Mouse (Mus musculus) CH12.LX (cell line): ENCODE results near the gene Pola2. TPM values are rescaled to one million over a fixed set of nuclear protein-coding genes. Genes with fewer than 3 reads are reported as not detected.

ENCODE experiments used
- DNase-seq: peaks from one replicate; pipeline ENCODE4 v3.0.0-alpha.2; 2013; ENCODE audit errors: extremely low read depth
- H3K27ac ChIP-seq: 2 replicates; pipeline ENCODE4 v1.5.1; 2012; ENCODE audit warnings: low read depth, mild to moderate bottlenecking, control low read depth, moderate library complexity; ENCODE audit not compliant: insufficient read depth
- H3K27me3 ChIP-seq: replicated peaks from 2 replicates; pipeline ENCODE3; 2012; ENCODE audit warnings: inconsistent platforms
- H3K36me3 ChIP-seq, 2 experiments: replicated peaks in 1 of 2; 2 replicates each; pipeline versions ENCODE3 to v1.6.1; 2012; ENCODE audit warnings: inconsistent platforms in 1 of 2, low read length in 1 of 2, mild to moderate bottlenecking in 1 of 2, mixed read lengths in 1 of 2, moderate library complexity in 1 of 2; ENCODE audit not compliant: control insufficient read depth in 1 of 2, insufficient read depth in 1 of 2
- H3K4me1 ChIP-seq, 2 experiments: 2 replicates each; pipeline ENCODE4 v1.6.1; 2012; ENCODE audit warnings: inconsistent platforms in 1 of 2, moderate library complexity in 1 of 2; ENCODE audit not compliant: insufficient read depth in 2 of 2, control insufficient read depth in 1 of 2
- H3K4me2 ChIP-seq: 2 replicates; pipeline ENCODE4 v1.6.1; 2012; ENCODE audit warnings: low read depth, mild to moderate bottlenecking, control low read depth; ENCODE audit not compliant: poor library complexity, insufficient read depth, severe bottlenecking
- H3K4me3 ChIP-seq, 3 experiments: fragments of 150-350 bp in 1 of 3; sonication (generic) in 1 of 3; replicated peaks in 1 of 3; 2 replicates each; pipeline versions ENCODE3 to v1.5.1; 2011 to 2012; ENCODE audit warnings: low read depth in 2 of 3, low read length in 2 of 3, mild to moderate bottlenecking in 2 of 3, moderate library complexity in 2 of 3, control low read depth in 1 of 3, improper control_type of control experiment in 1 of 3, inconsistent platforms in 1 of 3, mixed read lengths in 1 of 3; ENCODE audit not compliant: poor library complexity in 1 of 3
- H3K79me2 ChIP-seq: replicated peaks from 2 replicates; pipeline ENCODE4 v1.6.1; 2012; ENCODE audit warnings: mild to moderate bottlenecking, moderate library complexity; ENCODE audit not compliant: control insufficient read depth, poor library complexity, insufficient read depth, severe bottlenecking; ENCODE audit errors: extremely low read depth
- H3K9ac ChIP-seq: 2 replicates; pipeline ENCODE4 v1.6.1; 2012; ENCODE audit warnings: low read depth, mild to moderate bottlenecking, control low read depth, moderate library complexity; ENCODE audit not compliant: insufficient read depth
- H3K9me3 ChIP-seq: replicated peaks from 2 replicates; pipeline ENCODE3; 2012; ENCODE audit warnings: low read length, inconsistent platforms, mixed read lengths
- BHLHE40 ChIP-seq: IDR thresholded peaks from 2 replicates; pipeline ENCODE4 v1.6.1; 2011; ENCODE audit warnings: mild to moderate bottlenecking, low read depth, low read length, improper control_type of control experiment
- CHD1 ChIP-seq: IDR thresholded peaks from 2 replicates; pipeline ENCODE4 v1.6.1; 2012; ENCODE audit warnings: low read depth, low read length, improper control_type of control experiment, inconsistent platforms
- GABPA ChIP-seq: IDR thresholded peaks from 2 replicates; pipeline ENCODE4 v1.6.1; 2012; ENCODE audit warnings: low read depth, low read length, improper control_type of control experiment, inconsistent platforms; ENCODE audit not compliant: insufficient replicate concordance
- MAFK ChIP-seq: IDR thresholded peaks from 2 replicates; pipeline ENCODE4 v1.6.1; 2011; ENCODE audit warnings: low read length, improper control_type of control experiment; ENCODE audit not compliant: insufficient replicate concordance
- MAZ ChIP-seq: IDR thresholded peaks from 2 replicates; pipeline ENCODE4 v1.6.1; 2012; ENCODE audit warnings: low read depth, mild to moderate bottlenecking, inconsistent platforms, low read length, improper control_type of control experiment, moderate library complexity
- MEF2A ChIP-seq: IDR thresholded peaks from 2 replicates; pipeline ENCODE4 v1.6.1; 2014; ENCODE audit warnings: low read depth, mild to moderate bottlenecking, inconsistent platforms, low read length, improper control_type of control experiment, borderline replicate concordance
- POLR2AphosphoS2 ChIP-seq: IDR thresholded peaks from 2 replicates; pipeline ENCODE4 v1.6.1; 2011; ENCODE audit warnings: low read depth, low read length, improper control_type of control experiment
- RAD21 ChIP-seq: IDR thresholded peaks from 2 replicates; pipeline ENCODE4 v1.6.1; 2011; ENCODE audit warnings: low read depth, mild to moderate bottlenecking, low read length, improper control_type of control experiment, moderate library complexity
- RCOR1 ChIP-seq: conservative IDR thresholded peaks from 2 replicates; pipeline ENCODE4 v1.6.1; 2012; ENCODE audit warnings: low read depth, mild to moderate bottlenecking, inconsistent platforms, low read length, improper control_type of control experiment
- TBP ChIP-seq: conservative IDR thresholded peaks from 2 replicates; pipeline ENCODE4 v1.6.1; 2011; ENCODE audit warnings: low read depth, low read length, improper control_type of control experiment
- UBTF ChIP-seq: IDR thresholded peaks from 2 replicates; pipeline ENCODE4 v1.6.1; 2012; ENCODE audit warnings: low read depth, mild to moderate bottlenecking, inconsistent platforms, low read length, improper control_type of control experiment, moderate library complexity
- USF2 ChIP-seq: conservative IDR thresholded peaks from 2 replicates; pipeline ENCODE4 v1.6.1; 2011; ENCODE audit warnings: low read depth, low read length, improper control_type of control experiment
- ZC3H11A ChIP-seq: IDR thresholded peaks from 2 replicates; pipeline ENCODE4 v1.6.1; 2012; ENCODE audit warnings: low read depth, mild to moderate bottlenecking, inconsistent platforms, low read length, improper control_type of control experiment
- ZMIZ1 ChIP-seq: IDR thresholded peaks from 2 replicates; pipeline ENCODE4 v1.6.1; 2012; ENCODE audit warnings: low read depth, mild to moderate bottlenecking, inconsistent platforms, low read length, improper control_type of control experiment
- ZNF384 ChIP-seq: IDR thresholded peaks from 2 replicates; pipeline ENCODE4 v1.6.1; 2012; ENCODE audit warnings: low read depth, low read length, improper control_type of control experiment, inconsistent platforms
- dilution Hi-C: fragments of 300-500 bp; cut with MboI; formaldehyde crosslinking; loops from 2 replicates; pipeline ENCODE4 v1.14.3; 2020; ENCODE audit warnings: low sequenced_read_pairs; ENCODE audit not compliant: extremely low pct_unique_long_range_greater_than_20kb, extremely low pct_ligation_motif_present
- in situ Hi-C: fragments of 300-500 bp; cut with MboI; formaldehyde crosslinking; loops from 3 replicates; pipeline ENCODE4 v1.14.3; 2019; ENCODE audit warnings: low sequenced_read_pairs, low pct_ligation_motif_present, low pct_unique_long_range_greater_than_20kb, mixed read lengths
- polyA plus RNA-seq: library from polyadenylated mRNA; unstranded; fragments of >175 nt; gene quantifications from 2 replicates; pipeline ENCODE4 v1.2.1, GENCODE M21; 2012; ENCODE audit warnings: low read depth; ENCODE audit not compliant: insufficient read length
- total RNA-seq, 2 experiments: library from RNA; depleted of rRNA; stranded (reverse); fragments of 300-350 nt in 1 of 2; fragments of >200 nt in 1 of 2; gene quantifications; 2 replicates each; pipeline ENCODE4 v1.2.3; 2012 to 2014

The Pola2 gene
- total and polyA plus RNA-seq, 3 experiments = 60.3 to 91.4 (median 71.7) TPM

GRCm38 (mm10) chr19:5967664-5968063 lies 3.7 kb upstream of the Pola2 start:
- Histone ChIP-seq H3K4me1 (peaks cover 3 to 28% of the 10 kb centered on the region in 2 experiments; a peak in 3 of 4 replicates), H3K4me3 (no peak overlapping the region), H3K4me2 (no peak overlapping the region), H3K9ac (no peak overlapping the region), H3K27ac (no peak overlapping the region), H3K9me3 (no peaks in the 10 kb centered on the region), H3K36me3 (no peaks in the 10 kb centered on the region), H3K27me3 (no peaks in the 10 kb centered on the region), H3K79me2 (peaks cover 12% of the 10 kb centered on the region)
- dilution Hi-C loops = no loop called here
- in situ Hi-C loops = loop anchor here (10.0 kb wide), 2 partner anchors 97 to 157 kb away; partner anchors contain the start of genes Snx15, Tm7sf2 and Znhit2
- no peak for DNase-seq
- TF ChIP-seq TBP (no peak), GABPA (no peak), ZMIZ1 (no peak), RAD21 (no peak), UBTF (no peak), MAZ (no peak), ZNF384 (no peak), MEF2A (no peak), CHD1 (no peak), ZC3H11A (no peak)

GRCm38 (mm10) chr19:5966786-5967185 lies 2.8 kb upstream of the Pola2 start:
- no peak for DNase-seq
- Histone ChIP-seq H3K27ac (no peak overlapping the region), H3K79me2 (peaks cover 21% of the 10 kb centered on the region), H3K4me3 (no peak overlapping the region), H3K4me2 (no peak overlapping the region), H3K36me3 (peaks cover 0 to under 1% of the 10 kb centered on the region in 2 experiments), H3K4me1 (peaks cover 3 to 26% of the 10 kb centered on the region in 2 experiments; a peak in 3 of 4 replicates), H3K9me3 (no peaks in the 10 kb centered on the region), H3K9ac (no peak overlapping the region), H3K27me3 (no peaks in the 10 kb centered on the region)
- dilution Hi-C loops = no loop called here
- no peak for TF ChIP-seq CHD1
- no peak for TF ChIP-seq MAZ
- no peak for TF ChIP-seq MAFK
- no peak for TF ChIP-seq RCOR1
- TF ChIP-seq POLR2AphosphoS2 = no peak
- no peak for TF ChIP-seq BHLHE40
- no peak for TF ChIP-seq USF2
- in situ Hi-C loops = loop anchor here (10.0 kb wide), 2 partner anchors 98 to 158 kb away; partner anchors contain the start of genes Snx15, Tm7sf2 and Znhit2
